Mouse (Mus musculus) kidney, embryonic 14.5 days (tissue): ENCODE results near the gene Nbeal2. TPM values are rescaled to one million over a fixed set of nuclear protein-coding genes. Genes with fewer than 3 reads are reported as not detected.

Source experiments
- ATAC-seq: fragments of 200-750 bp; cut with Nextera tagmentation; 2 replicates; pipeline ENCODE4 v1.8.0; 2017; ENCODE audit warnings: moderate number of reproducible peaks, mild to moderate bottlenecking, moderate TSS enrichment, moderate library complexity; ENCODE audit not compliant: low FRiP score, low TSS enrichment
- H3K27ac ChIP-seq: fragments of 300-500 bp; sonication (generic); 2 replicates; pipeline ENCODE4 v1.5.1; 2014; ENCODE audit warnings: low read depth, mild to moderate bottlenecking, low read length, moderate library complexity, mixed read lengths
- H3K27me3 ChIP-seq: fragments of 300-500 bp; sonication (generic); 2 replicates; pipeline ENCODE4 v1.6.1; 2014; ENCODE audit warnings: mild to moderate bottlenecking, low read length; ENCODE audit not compliant: control insufficient read depth, insufficient read depth
- H3K36me3 ChIP-seq: fragments of 300-500 bp; sonication (generic); 2 replicates; pipeline ENCODE4 v1.6.1; 2014; ENCODE audit warnings: low read length, mixed read lengths; ENCODE audit not compliant: control insufficient read depth, insufficient read depth
- H3K4me1 ChIP-seq: fragments of 300-500 bp; sonication (generic); 2 replicates; pipeline ENCODE4 v1.6.1; 2014; ENCODE audit warnings: low read length, mixed read lengths; ENCODE audit not compliant: control insufficient read depth, insufficient read depth
- H3K4me2 ChIP-seq: fragments of 300-500 bp; sonication (generic); replicated peaks from 2 replicates; pipeline ENCODE4 v1.6.1; 2014; ENCODE audit warnings: low read depth, mild to moderate bottlenecking, low read length
- H3K4me3 ChIP-seq: fragments of 300-500 bp; sonication (generic); 2 replicates; pipeline ENCODE4 v1.5.1; 2014; ENCODE audit warnings: mild to moderate bottlenecking, low read length
- H3K9ac ChIP-seq: fragments of 300-500 bp; sonication (generic); 2 replicates; pipeline ENCODE4 v1.6.1; 2014; ENCODE audit warnings: low read depth, mild to moderate bottlenecking, low read length, moderate library complexity
- H3K9me3 ChIP-seq: fragments of 300-500 bp; sonication (generic); 2 replicates; pipeline ENCODE4 v1.6.1; 2016; ENCODE audit warnings: low read length; ENCODE audit not compliant: control insufficient read depth
- WGBS: fragments of 180-500 bp; shearing (Covaris S2); extraction: QIAGEN DNeasy Blood & Tissue Kit; methylation state at CpG from one replicate; pipeline ENCODE4 v1.1.7; 2014; 5-methylcytosine and 5-hydroxymethylcytosine counted together
- microRNA-seq: library from miRNA; unstranded; fragments of <30 nt; microRNA quantifications from one replicate; pipeline ENCODE4, GENCODE M21; 2016
- polyA plus RNA-seq: library from polyadenylated mRNA; unstranded; fragments of >200 nt; fragmentation: Nextera tagmentation; extraction: Ambion mirVana; gene quantifications from 2 replicates; pipeline ENCODE4 v1.2.1, GENCODE M21; 2014

The Nbeal2 gene
- polyA plus RNA-seq, 1 experiment from 2014 or later = 4.8 TPM

DNA sequence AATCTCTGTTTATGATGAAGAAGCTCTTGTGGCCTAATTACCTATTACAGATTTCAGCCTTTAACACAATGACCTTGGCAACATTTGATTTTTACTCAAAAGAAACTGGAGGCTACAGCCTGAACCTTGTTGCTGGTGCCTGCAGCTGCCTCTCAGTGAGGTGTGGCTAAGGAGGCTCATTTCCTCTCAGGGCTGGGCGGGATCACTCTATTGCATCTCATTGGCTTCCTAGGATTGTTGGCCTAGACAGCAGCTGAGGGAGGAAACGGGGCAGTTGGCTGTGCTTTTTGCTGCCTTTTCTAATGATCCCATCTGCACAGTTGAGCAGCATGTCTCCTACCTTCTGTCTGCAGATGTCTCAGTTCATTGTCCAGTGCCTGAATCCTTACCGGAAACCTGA, 36.9 kb downstream of the Nbeal2 start:
- Histone ChIP-seq H3K4me1 (no peaks in the 10 kb centered on the region; the same call in 1 of the 2 replicates), H3K4me3 (no peak overlapping the region), H3K36me3 (peaks cover 78% of the 10 kb centered on the region), H3K27me3 (no peaks in the 10 kb centered on the region), H3K27ac (no peak overlapping the region), H3K9ac (no peak overlapping the region), H3K9me3 (no peaks in the 10 kb centered on the region), H3K4me2 (no peak overlapping the region)
- no peak for ATAC-seq
- WGBS = 81% methylated on average over 3 of the region's 3 CpGs

DNA sequence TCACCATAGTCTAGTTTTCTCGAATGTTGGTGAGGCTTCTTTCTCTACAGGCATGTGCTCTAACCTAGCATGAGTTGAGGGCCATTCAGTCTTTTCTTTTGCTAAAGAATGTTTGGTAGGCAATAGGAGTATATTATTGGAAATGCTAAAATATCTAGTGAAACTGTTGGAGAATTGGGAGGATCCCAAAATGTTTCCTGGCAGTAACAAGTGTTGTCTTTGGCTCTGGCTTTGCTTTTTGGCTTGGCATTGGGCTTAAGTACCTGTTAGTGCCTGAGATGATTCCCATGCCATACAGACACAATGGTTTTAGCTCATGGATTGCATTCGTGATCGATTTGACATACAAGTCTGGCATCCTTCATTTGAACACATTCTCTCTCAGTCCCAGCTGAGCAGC, 42.5 kb downstream of the Nbeal2 start:
- Histone ChIP-seq H3K4me3 (no peak overlapping the region), H3K36me3 (peaks cover 58% of the 10 kb centered on the region), H3K9ac (no peak overlapping the region), H3K4me2 (no peak overlapping the region), H3K27me3 (no peaks in the 10 kb centered on the region), H3K4me1 (no peaks in the 10 kb centered on the region), H3K27ac (no peak overlapping the region), H3K9me3 (no peaks in the 10 kb centered on the region)
- no peak for ATAC-seq
- WGBS = 92% methylated on average over 3 of the region's 3 CpGs

DNA sequence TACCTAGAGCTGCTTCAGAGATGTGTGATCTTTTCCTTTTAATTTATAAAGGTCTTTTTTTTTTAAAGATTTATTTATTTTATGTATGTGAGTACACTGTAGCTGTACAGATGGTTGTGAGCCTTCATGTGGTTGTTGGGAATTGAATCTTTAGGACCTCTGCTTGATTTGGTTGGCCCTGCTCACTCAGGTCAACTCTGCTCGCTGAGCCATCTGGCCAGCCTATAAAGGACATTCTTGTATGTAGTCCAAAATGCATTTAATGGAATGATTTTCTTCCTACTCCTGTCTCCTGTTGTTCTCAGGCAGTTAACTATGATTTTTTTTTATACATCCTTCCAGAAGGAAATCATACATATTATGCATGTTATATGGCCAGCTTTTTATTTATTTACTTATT, 70.4 kb downstream of the Nbeal2 start:
- H3K9ac ChIP-seq = no peak overlapping the region
- ATAC-seq = no peak
- H3K9me3 ChIP-seq = no peaks in the 10 kb centered on the region
- no peak overlapping the region for H3K4me2 ChIP-seq
- 91% methylated on average over 1 of the region's 1 CpGs for WGBS
- H3K4me3 ChIP-seq = no peak overlapping the region
- no peak overlapping the region for H3K27ac ChIP-seq
- no peaks in the 10 kb centered on the region for H3K27me3 ChIP-seq
- peaks cover 22% of the 10 kb centered on the region for H3K36me3 ChIP-seq
- H3K4me1 ChIP-seq = no peaks in the 10 kb centered on the region

DNA sequence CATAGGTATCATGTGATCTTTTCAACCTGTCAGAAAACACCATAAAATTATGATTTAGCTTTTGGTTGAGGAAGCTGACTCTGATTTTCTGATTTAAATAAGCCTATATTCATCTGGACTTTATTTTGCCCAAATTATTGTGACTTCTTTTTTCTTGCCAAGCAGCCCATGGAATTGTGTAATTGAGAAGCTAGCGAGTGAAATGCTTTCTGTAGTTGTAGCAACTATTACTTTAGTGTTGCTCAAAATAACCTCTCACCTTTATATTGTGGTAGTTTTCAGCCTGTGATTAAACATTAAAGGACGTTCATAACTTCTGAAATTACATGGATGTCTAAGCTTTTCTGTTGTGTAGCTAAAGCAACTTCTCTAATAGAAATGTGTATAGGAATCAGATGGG, 71.8 kb downstream of the Nbeal2 start:
- H3K4me3 ChIP-seq = no peak overlapping the region
- 93% methylated on average over 2 of the region's 2 CpGs for WGBS
- H3K9me3 ChIP-seq = no peaks in the 10 kb centered on the region
- no peak overlapping the region for H3K4me2 ChIP-seq
- ATAC-seq = no peak
- H3K9ac ChIP-seq = no peak overlapping the region
- no peaks in the 10 kb centered on the region for H3K4me1 ChIP-seq
- H3K27ac ChIP-seq = no peak overlapping the region
- no peaks in the 10 kb centered on the region for H3K27me3 ChIP-seq
- peaks cover 31% of the 10 kb centered on the region for H3K36me3 ChIP-seq

Small RNAs within 50 kb of the gene (microRNA-seq; reads per million reads assigned to microRNA genes)
- not detected for gene Mir8107

Other genes with a start within 250 kb of the Nbeal2 start
- gene Ptpn23, start 245.9 kb downstream of the Nbeal2 start, polyA plus RNA-seq = 16.1 and 18.6 TPM in 2 replicates
- not detected in 2 replicates for gene Ngp, start 234.4 kb downstream of the Nbeal2 start, polyA plus RNA-seq
- 5.1 and 10.5 TPM in 2 replicates for gene Klhl18, start 177.5 kb downstream of the Nbeal2 start, polyA plus RNA-seq
- 1.2 TPM in 2 replicates for gene Kif9, start 177.2 kb downstream of the Nbeal2 start, polyA plus RNA-seq
- 46.5 and 55.9 TPM in 2 replicates for gene Setd2, start 121.6 kb downstream of the Nbeal2 start, polyA plus RNA-seq
- gene Nradd, start 29.7 kb downstream of the Nbeal2 start, polyA plus RNA-seq = 23.6 and 64.4 TPM in 2 replicates
- gene Ccdc12, start 2.3 kb upstream of the Nbeal2 start, polyA plus RNA-seq = 160 and 193 TPM in 2 replicates
- 0.96 and 1.4 TPM in 2 replicates for gene Myl3, start 87.7 kb upstream of the Nbeal2 start, polyA plus RNA-seq
- gene Pth1r, start 93.0 kb upstream of the Nbeal2 start, polyA plus RNA-seq = 27.3 and 40.9 TPM in 2 replicates
- not detected in 2 replicates for gene Prss42, start 144.0 kb upstream of the Nbeal2 start, polyA plus RNA-seq
- not detected in 2 replicates for gene Prss44, start 159.8 kb upstream of the Nbeal2 start, polyA plus RNA-seq
- not detected in 2 replicates for gene Prss43, start 172.5 kb upstream of the Nbeal2 start, polyA plus RNA-seq
- not detected in 2 replicates for gene Prss45, start 180.4 kb upstream of the Nbeal2 start, polyA plus RNA-seq
- gene Prss46, start 190.3 kb upstream of the Nbeal2 start, polyA plus RNA-seq = not detected in 2 replicates
- 0.24 and 1.1 TPM in 2 replicates for gene Prss50, start 203.8 kb upstream of the Nbeal2 start, polyA plus RNA-seq
- 2.4 and 4.1 TPM in 2 replicates for gene Als2cl, start 225.7 kb upstream of the Nbeal2 start, polyA plus RNA-seq
- gene Tmie, start 226.0 kb upstream of the Nbeal2 start, polyA plus RNA-seq = 0.38 and 0.49 TPM in 2 replicates